Comparison of ENCODE assay signal across 9 mouse cellular contexts in the genomic region with DNA sequence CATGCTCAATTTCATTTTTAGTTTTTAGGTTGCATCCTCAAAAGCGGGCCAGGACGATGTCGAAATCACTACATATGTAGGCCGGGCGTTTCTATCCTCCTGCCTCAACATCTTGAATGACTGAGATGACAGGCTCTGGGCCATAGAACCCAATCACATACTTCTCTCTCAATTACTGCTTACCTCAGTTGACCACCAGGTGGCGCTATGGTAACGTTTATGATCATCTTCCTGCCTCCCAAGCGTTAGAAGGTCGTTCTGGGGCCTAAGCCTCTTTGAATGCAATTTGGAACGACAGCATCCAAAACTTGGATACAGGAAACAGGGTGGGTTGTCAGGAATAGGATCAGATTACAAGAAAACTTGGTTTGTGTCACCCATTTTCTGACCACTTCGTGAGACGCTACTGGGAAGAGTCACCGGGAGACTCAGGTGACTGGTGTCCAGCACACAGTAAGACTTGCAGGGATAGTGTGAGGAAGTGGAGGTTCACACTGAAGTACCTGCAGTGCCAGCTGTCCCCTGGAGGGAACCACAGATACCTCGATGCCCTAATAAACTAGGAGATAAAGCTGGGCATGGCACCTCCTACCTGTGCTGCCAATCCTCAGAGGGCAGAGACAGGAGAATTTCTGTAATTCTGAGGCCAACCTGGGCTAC. TPM values are rescaled to one million over a fixed set of nuclear protein-coding genes. Genes with fewer than 3 reads are reported as not detected.
A peak's percentile ranks its signal among the peaks of the same experiment; 100 is the strongest.
DNase-seq lines count a peak whose midpoint lies in the region; ATAC-seq and TF ChIP-seq lines count a peak whose summit lies in the region.
"Had no signal": no experiment of that assay in that cellular context is flagged by ENCODE, and none has a peak within 500 bp of the region (broad histone marks: within the 10 kb centered on the region; RNA-seq: fewer than 3 reads in every experiment).

No protein-coding gene starts in this region.

- no peak for TF ChIP-seq EP300 in heart, postnatal 0 days (IDR thresholded peaks at IDR 0.05; ENCODE audit: low read depth)

- H3K36me3 ChIP-seq in G1E (replicated peaks): no peaks in the 10 kb centered on the region
- H3K36me3 ChIP-seq in forebrain, embryonic 10.5 days (replicated peaks): no peaks in the 10 kb centered on the region
- H3K36me3 ChIP-seq in heart, postnatal 0 days (replicated peaks; ENCODE audit: control insufficient read depth, insufficient read depth, low read length): no peaks in the 10 kb centered on the region
- H3K36me3 ChIP-seq: limb, embryonic 12.5 days had no signal

- H3K4me3 ChIP-seq in G1E (ENCODE audit: low read depth, low read length): no peak overlapping the region
- H3K4me3 ChIP-seq in forebrain, embryonic 10.5 days: no peak overlapping the region
- H3K4me3 ChIP-seq in heart, postnatal 0 days (ENCODE audit: low read depth, low read length): no peak overlapping the region
- H3K4me3 ChIP-seq: limb, embryonic 12.5 days had no signal

- TF ChIP-seq CTCF in G1E (IDR thresholded peaks at IDR 0.05; ENCODE audit: low read depth, low read length): peak; percentile 65
- peak; percentile 90 for TF ChIP-seq CTCF in heart, postnatal 0 days (IDR thresholded peaks at IDR 0.05; ENCODE audit: low read depth)

- no peak overlapping the region for H3K4me2 ChIP-seq in heart, postnatal 0 days (ENCODE audit: low read depth, low read length)
- H3K4me2 ChIP-seq: limb, embryonic 12.5 days had no signal

- H3K9me3 ChIP-seq in G1E (replicated peaks): no peaks in the 10 kb centered on the region
- no peaks in the 10 kb centered on the region for H3K9me3 ChIP-seq in forebrain, embryonic 10.5 days
- no peaks in the 10 kb centered on the region for H3K9me3 ChIP-seq in heart, postnatal 0 days (replicated peaks; ENCODE audit: control insufficient read depth, low read length)
- H3K9me3 ChIP-seq: limb, embryonic 12.5 days had no signal

- WGBS in forebrain, embryonic 10.5 days: 20% methylated on average over 14 of the region's 14 CpGs
- WGBS in heart, postnatal 0 days: 21% methylated on average over 14 of the region's 14 CpGs

- H3K27me3 ChIP-seq in G1E (ENCODE audit: insufficient read depth, low read length): peaks cover 7% of the 10 kb centered on the region; the same call in 1 of the 2 replicates
- no peaks in the 10 kb centered on the region for H3K27me3 ChIP-seq in forebrain, embryonic 10.5 days (ENCODE audit: poor library complexity, severe bottlenecking)
- no peaks in the 10 kb centered on the region for H3K27me3 ChIP-seq in heart, postnatal 0 days (ENCODE audit: control insufficient read depth, insufficient read depth, low read length)

- H3K4me1 ChIP-seq in G1E (ENCODE audit: insufficient read depth, low read depth, low read length): peaks cover 5% of the 10 kb centered on the region; the same call in 1 of the 2 replicates
- H3K4me1 ChIP-seq in forebrain, embryonic 10.5 days: peaks cover 14% of the 10 kb centered on the region
- H3K4me1 ChIP-seq in heart, postnatal 0 days (ENCODE audit: control insufficient read depth, insufficient read depth): no peaks in the 10 kb centered on the region
- H3K4me1 ChIP-seq: limb, embryonic 12.5 days had no signal

- no peak overlapping the region for H3K27ac ChIP-seq in forebrain, embryonic 10.5 days
- no peak overlapping the region for H3K27ac ChIP-seq in heart, postnatal 0 days (ENCODE audit: low read depth)
- H3K27ac ChIP-seq: limb, embryonic 12.5 days had no signal

- no peak for ATAC-seq in G1E (ENCODE audit: extremely low read depth, insufficient number of reproducible peaks, low FRiP score, poor library complexity, severe bottlenecking)
- ATAC-seq in heart, postnatal 0 days (ENCODE audit: insufficient read depth, low read depth): peak; percentile 66; the same call in 1 of the 2 replicates
- ATAC-seq in neutrophil, adult 5-6 weeks (ENCODE audit: extremely low read depth, insufficient number of reproducible peaks, low FRiP score, poor library complexity, severe bottlenecking): peak; percentile 85

- no peak overlapping the region for H3K9ac ChIP-seq in heart, postnatal 0 days (replicated peaks; ENCODE audit: low read depth, low read length)
- H3K9ac ChIP-seq: limb, embryonic 12.5 days had no signal

- DNase-seq in G1E (ENCODE audit: low spot score): no peak
- DNase-seq in c-Kit-negative CD71-positive TER-119-positive erythroid progenitor cells, embryonic 14.5 days (ENCODE audit: low read depth, low spot score): peak; percentile 79
- peak; percentile 88 for DNase-seq in forebrain, embryonic 10.5 days (ENCODE audit: extremely low spot score, low spot score)
- DNase-seq in heart, postnatal 0 days (ENCODE audit: low spot score): peak; percentile 80
- peak; percentile 81 to 92 for DNase-seq in kidney, postnatal 36 days
- peak; percentile 71 to 76 for DNase-seq in lung, adult 18-20 months
- DNase-seq in thymus, postnatal 14 days: peak; percentile 87

RNA-seq across cellular contexts. Expression of a gene that starts 8.2 kb away (rescaled TPM):
- total RNA-seq in G1E (2014; fragmentation: Nextera tagmentation) (157 and 166 TPM in 2 replicates), G1E (2017) (313 and 344 TPM in 2 replicates)
- 792 and 815 TPM in 2 replicates for polyA plus RNA-seq in G1E (2012)
- polyA plus RNA-seq in forebrain, embryonic 10.5 days (2016; fragmentation: Nextera tagmentation; extraction: Ambion mirVana): 156 and 163 TPM in 2 replicates
- 342 and 417 TPM in 2 replicates for total RNA-seq in heart, postnatal 0 days (2014; rRNA removed; ENCODE audit: low replicate concordance)
- polyA plus RNA-seq in heart, postnatal 0 days (2015; fragmentation: Nextera tagmentation; extraction: Ambion mirVana): 101 and 107 TPM in 2 replicates
- 230 and 273 TPM in 2 replicates for total RNA-seq in neutrophil, adult 5-6 weeks (2017)

RNA-seq across cellular contexts. Expression of a gene that starts 12.4 kb away (rescaled TPM):
- total RNA-seq in G1E (2014; fragmentation: Nextera tagmentation) (not detected in 2 replicates), G1E (2017) (0.06 and 0.22 TPM in 2 replicates)
- polyA plus RNA-seq in G1E (2012): not detected in 2 replicates
- polyA plus RNA-seq in forebrain, embryonic 10.5 days (2016; fragmentation: Nextera tagmentation; extraction: Ambion mirVana): 4.3 and 6.8 TPM in 2 replicates
- total RNA-seq in heart, postnatal 0 days (2014; rRNA removed; ENCODE audit: low replicate concordance): 2.9 and 4.0 TPM in 2 replicates
- 3.0 and 3.4 TPM in 2 replicates for polyA plus RNA-seq in heart, postnatal 0 days (2015; fragmentation: Nextera tagmentation; extraction: Ambion mirVana)
- not detected in 2 replicates for total RNA-seq in neutrophil, adult 5-6 weeks (2017)

RNA-seq across cellular contexts. Expression of a gene that starts 25.8 kb away (rescaled TPM):
- total RNA-seq in G1E (2014; fragmentation: Nextera tagmentation): not detected in 2 replicates
- 3.1 and 3.5 TPM in 2 replicates for total RNA-seq in G1E (2017)
- 0.05 and 0.07 TPM in 2 replicates for polyA plus RNA-seq in G1E (2012)
- 0.10 TPM in 2 replicates for polyA plus RNA-seq in forebrain, embryonic 10.5 days (2016; fragmentation: Nextera tagmentation; extraction: Ambion mirVana)
- total RNA-seq in heart, postnatal 0 days (2014; rRNA removed; ENCODE audit: low replicate concordance): 0.58 and 2.3 TPM in 2 replicates
- 1.1 and 1.2 TPM in 2 replicates for polyA plus RNA-seq in heart, postnatal 0 days (2015; fragmentation: Nextera tagmentation; extraction: Ambion mirVana)
- total RNA-seq in neutrophil, adult 5-6 weeks (2017): 1.7 and 2.8 TPM in 2 replicates

RNA-seq across cellular contexts. Expression of a gene that starts 27.4 kb away (rescaled TPM):
- total RNA-seq in G1E (2014; fragmentation: Nextera tagmentation): not detected in 2 replicates
- 0.05 TPM in 1 of 2 replicates, not detected in the other for total RNA-seq in G1E (2017)
- 0.01 TPM in 1 of 2 replicates, not detected in the other for polyA plus RNA-seq in G1E (2012)
- 7.3 and 9.3 TPM in 2 replicates for polyA plus RNA-seq in forebrain, embryonic 10.5 days (2016; fragmentation: Nextera tagmentation; extraction: Ambion mirVana)
- 0.08 TPM in 1 of 2 replicates, not detected in the other for total RNA-seq in heart, postnatal 0 days (2014; rRNA removed; ENCODE audit: low replicate concordance)
- 0.04 TPM in 2 replicates for polyA plus RNA-seq in heart, postnatal 0 days (2015; fragmentation: Nextera tagmentation; extraction: Ambion mirVana)
- 0.12 TPM in 1 of 2 replicates, not detected in the other for total RNA-seq in neutrophil, adult 5-6 weeks (2017)

RNA-seq across cellular contexts. Expression of a gene that starts 40.5 kb away (rescaled TPM):
- total RNA-seq in G1E (2014; fragmentation: Nextera tagmentation) (not detected in 2 replicates), G1E (2017) (0.23 TPM in 1 of 2 replicates, not detected in the other)
- polyA plus RNA-seq in G1E (2012): not detected in 2 replicates
- 5.5 and 6.6 TPM in 2 replicates for polyA plus RNA-seq in forebrain, embryonic 10.5 days (2016; fragmentation: Nextera tagmentation; extraction: Ambion mirVana)
- 0.27 and 4.0 TPM in 2 replicates for total RNA-seq in heart, postnatal 0 days (2014; rRNA removed; ENCODE audit: low replicate concordance)
- 1.7 and 2.5 TPM in 2 replicates for polyA plus RNA-seq in heart, postnatal 0 days (2015; fragmentation: Nextera tagmentation; extraction: Ambion mirVana)
- total RNA-seq in neutrophil, adult 5-6 weeks (2017): not detected in 2 replicates
